Mouse (Mus musculus): ENCODE measurements around the gene Khnyn. TPM values are rescaled to one million over a fixed set of nuclear protein-coding genes. Genes with fewer than 3 reads are reported as not detected.
A peak's percentile ranks its signal among the peaks of the same experiment; 100 is the strongest.

Khnyn gene
- polyA plus RNA-seq, 1 experiment = 10.0 TPM

- H3K4me2 ChIP-seq (ENCODE audit: low read depth) = no peak overlapping the region
- no peaks in the 10 kb centered on the region for H3K36me3 ChIP-seq (ENCODE audit: control insufficient read depth, insufficient read depth)
- H3ac ChIP-seq (ENCODE audit: control insufficient read depth, insufficient read length) = no peak overlapping the region
- no peaks in the 10 kb centered on the region for H3K27me3 ChIP-seq (ENCODE audit: control insufficient read depth, insufficient read depth, insufficient read length)
- TF ChIP-seq SRF (IDR thresholded peaks at IDR 0.05; ENCODE audit: control insufficient read depth, insufficient read length, low read depth) (no peak), MAX (IDR thresholded peaks at IDR 0.05; ENCODE audit: low read depth) (no peak), USF1 (IDR thresholded peaks at IDR 0.05; ENCODE audit: low read depth) (no peak), REST (IDR thresholded peaks at IDR 0.05; ENCODE audit: insufficient read depth, insufficient read length) (no peak), TCF12 (IDR thresholded peaks at IDR 0.05; ENCODE audit: insufficient read depth, poor library complexity, severe bottlenecking) (no peak), MYOG (IDR thresholded peaks at IDR 0.05; ENCODE audit: control insufficient read depth in 1 of 3, insufficient read depth in 1 of 3, insufficient read length in 2 of 3, low read depth in 2 of 3) (peak; percentile 9 to 58 (median 54)), E2F4 (IDR thresholded peaks at IDR 0.05; ENCODE audit: insufficient read depth) (no peak), POLR2A (IDR thresholded peaks at IDR 0.05; ENCODE audit: insufficient read length, low read depth) (no peak), CEBPB (IDR thresholded peaks at IDR 0.05; ENCODE audit: insufficient read depth, poor library complexity, severe bottlenecking) (no peak), TCF3 (IDR thresholded peaks at IDR 0.05; ENCODE audit: insufficient read length, low read depth) (no peak), MYOD1 (IDR thresholded peaks at IDR 0.05; ENCODE audit: control insufficient read depth in 1 of 3, insufficient read length in 2 of 3, low read depth in 2 of 3) (peak in 1 of 3 experiments; percentile 60), POLR2AphosphoS2 (IDR thresholded peaks at IDR 0.05; ENCODE audit: insufficient read length, low read depth) (no peak)
- no peak overlapping the region for H3K4me3 ChIP-seq
- no peaks in the 10 kb centered on the region for H3K79me2 ChIP-seq (ENCODE audit: control insufficient read depth, insufficient read depth)
These were observed 3.8 kb upstream of the Khnyn start for GRCm38 (mm10) chr14:55880982-55881381.

DNA sequence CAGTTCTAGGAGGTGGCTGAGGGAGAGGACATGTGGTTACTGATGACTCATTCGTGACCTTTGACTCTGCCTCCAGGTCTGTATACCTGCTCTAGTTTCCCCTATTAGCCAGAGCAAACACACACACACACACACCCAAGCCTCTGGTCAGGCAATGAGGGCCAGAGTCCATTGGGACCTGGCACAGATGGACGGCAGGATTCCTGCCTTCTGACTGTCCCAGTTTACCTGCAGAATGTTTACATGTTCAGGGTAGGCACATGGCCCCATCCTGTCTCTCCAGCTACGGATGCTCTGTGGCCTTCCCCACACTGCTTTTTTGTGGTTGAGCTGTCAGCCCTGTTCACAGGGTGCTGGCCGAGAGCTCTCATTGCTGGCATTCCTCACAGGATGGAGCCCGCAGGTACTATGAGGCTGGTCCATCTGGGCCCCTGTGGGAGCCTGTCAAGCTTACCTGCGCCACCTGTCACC is 2.5 kb upstream of the Khnyn start:
- Histone ChIP-seq H3K79me2 (ENCODE audit: control insufficient read depth, insufficient read depth) (no peaks in the 10 kb centered on the region), H3K4me3 (no peak overlapping the region), H3K36me3 (ENCODE audit: control insufficient read depth, insufficient read depth) (no peaks in the 10 kb centered on the region), H3K27me3 (ENCODE audit: control insufficient read depth, insufficient read depth, insufficient read length) (no peaks in the 10 kb centered on the region), H3ac (ENCODE audit: control insufficient read depth, insufficient read length) (no peak overlapping the region), H3K4me2 (ENCODE audit: low read depth) (no peak overlapping the region)
- TF ChIP-seq POLR2A (IDR thresholded peaks at IDR 0.05; ENCODE audit: insufficient read length, low read depth) (no peak), MYOD1 (IDR thresholded peaks at IDR 0.05; ENCODE audit: control insufficient read depth in 1 of 3, insufficient read length in 2 of 3, low read depth in 2 of 3) (no peak), TCF12 (IDR thresholded peaks at IDR 0.05; ENCODE audit: insufficient read depth, poor library complexity, severe bottlenecking) (no peak), SRF (IDR thresholded peaks at IDR 0.05; ENCODE audit: control insufficient read depth, insufficient read length, low read depth) (no peak), CEBPB (IDR thresholded peaks at IDR 0.05; ENCODE audit: insufficient read depth, poor library complexity, severe bottlenecking) (no peak), MYOG (IDR thresholded peaks at IDR 0.05; ENCODE audit: control insufficient read depth in 1 of 3, insufficient read depth in 1 of 3, insufficient read length in 2 of 3, low read depth in 2 of 3) (no peak), MAX (IDR thresholded peaks at IDR 0.05; ENCODE audit: low read depth) (no peak), TCF3 (IDR thresholded peaks at IDR 0.05; ENCODE audit: insufficient read length, low read depth) (no peak), POLR2AphosphoS2 (IDR thresholded peaks at IDR 0.05; ENCODE audit: insufficient read length, low read depth) (no peak), USF1 (IDR thresholded peaks at IDR 0.05; ENCODE audit: low read depth) (no peak)

- no peak overlapping the region for H3K4me2 ChIP-seq (ENCODE audit: low read depth)
- H3K4me3 ChIP-seq = no peak overlapping the region
- H3K36me3 ChIP-seq (ENCODE audit: control insufficient read depth, insufficient read depth) = peaks cover 8% of the 10 kb centered on the region
- TF ChIP-seq POLR2A (IDR thresholded peaks at IDR 0.05; ENCODE audit: insufficient read length, low read depth) = no peak
- no peak for TF ChIP-seq MYOD1 (IDR thresholded peaks at IDR 0.05; ENCODE audit: control insufficient read depth in 1 of 3, insufficient read length in 2 of 3, low read depth in 2 of 3)
- TF ChIP-seq MAX (IDR thresholded peaks at IDR 0.05; ENCODE audit: low read depth) = no peak
- TF ChIP-seq MYOG (IDR thresholded peaks at IDR 0.05; ENCODE audit: control insufficient read depth in 1 of 3, insufficient read depth in 1 of 3, insufficient read length in 2 of 3, low read depth in 2 of 3) = no peak
- TF ChIP-seq POLR2AphosphoS2 (IDR thresholded peaks at IDR 0.05; ENCODE audit: insufficient read length, low read depth) = no peak
- H3K27me3 ChIP-seq (ENCODE audit: control insufficient read depth, insufficient read depth, insufficient read length) = no peaks in the 10 kb centered on the region
- H3ac ChIP-seq (ENCODE audit: control insufficient read depth, insufficient read length) = no peak overlapping the region
- H3K79me2 ChIP-seq (ENCODE audit: control insufficient read depth, insufficient read depth) = no peaks in the 10 kb centered on the region
These were observed 1.5 kb upstream of the Khnyn start for GRCm38 (mm10) chr14:55883149-55883661.

GRCm38 (mm10) chr14:55883663-55884062 is 1.1 kb upstream of the Khnyn start:
- no peak overlapping the region for H3K4me2 ChIP-seq (ENCODE audit: low read depth)
- H3K4me3 ChIP-seq = no peak overlapping the region
- no peaks in the 10 kb centered on the region for H3K27me3 ChIP-seq (ENCODE audit: control insufficient read depth, insufficient read depth, insufficient read length)
- peaks cover 13% of the 10 kb centered on the region for H3K36me3 ChIP-seq (ENCODE audit: control insufficient read depth, insufficient read depth)
- no peak for TF ChIP-seq POLR2AphosphoS2 (IDR thresholded peaks at IDR 0.05; ENCODE audit: insufficient read length, low read depth)
- TF ChIP-seq POLR2A (IDR thresholded peaks at IDR 0.05; ENCODE audit: insufficient read length, low read depth) = no peak
- TF ChIP-seq MYOD1 (IDR thresholded peaks at IDR 0.05; ENCODE audit: control insufficient read depth in 1 of 3, insufficient read length in 2 of 3, low read depth in 2 of 3) = no peak
- TF ChIP-seq REST (IDR thresholded peaks at IDR 0.05; ENCODE audit: insufficient read depth, insufficient read length) = no peak
- H3ac ChIP-seq (ENCODE audit: control insufficient read depth, insufficient read length) = no peak overlapping the region
- H3K79me2 ChIP-seq (ENCODE audit: control insufficient read depth, insufficient read depth) = no peaks in the 10 kb centered on the region

GRCm38 (mm10) chr14:55884166-55884565 is 581 bp upstream of the Khnyn start, which contains the start of gene Cbln3:
TSS of gene Cbln3 (minus strand) at chr14:55884392.
- H3K79me2 ChIP-seq (ENCODE audit: control insufficient read depth, insufficient read depth) = no peaks in the 10 kb centered on the region
- H3K36me3 ChIP-seq (ENCODE audit: control insufficient read depth, insufficient read depth) = peaks cover 18% of the 10 kb centered on the region
- H3ac ChIP-seq (ENCODE audit: control insufficient read depth, insufficient read length) = peak within 1 kb of the TSS; percentile 67
- no peaks in the 10 kb centered on the region for H3K27me3 ChIP-seq (ENCODE audit: control insufficient read depth, insufficient read depth, insufficient read length)
- peak within 1 kb of the TSS; percentile 81 for H3K4me2 ChIP-seq (ENCODE audit: low read depth)
- peak within 1 kb of the TSS; percentile 86 for H3K4me3 ChIP-seq
- TF ChIP-seq SRF (IDR thresholded peaks at IDR 0.05; ENCODE audit: control insufficient read depth, insufficient read length, low read depth) = no peak
- TF ChIP-seq TCF3 (IDR thresholded peaks at IDR 0.05; ENCODE audit: insufficient read length, low read depth) = no peak
- no peak for TF ChIP-seq REST (IDR thresholded peaks at IDR 0.05; ENCODE audit: insufficient read depth, insufficient read length)
- no peak for TF ChIP-seq MYOG (IDR thresholded peaks at IDR 0.05; ENCODE audit: control insufficient read depth in 1 of 3, insufficient read depth in 1 of 3, insufficient read length in 2 of 3, low read depth in 2 of 3)
- no peak for TF ChIP-seq TCF12 (IDR thresholded peaks at IDR 0.05; ENCODE audit: insufficient read depth, poor library complexity, severe bottlenecking)
- TF ChIP-seq CEBPB (IDR thresholded peaks at IDR 0.05; ENCODE audit: insufficient read depth, poor library complexity, severe bottlenecking) = no peak
- TF ChIP-seq POLR2A (IDR thresholded peaks at IDR 0.05; ENCODE audit: insufficient read length, low read depth) = no peak
- no peak for TF ChIP-seq MAX (IDR thresholded peaks at IDR 0.05; ENCODE audit: low read depth)
- no peak for TF ChIP-seq E2F4 (IDR thresholded peaks at IDR 0.05; ENCODE audit: insufficient read depth)
- TF ChIP-seq MYOD1 (IDR thresholded peaks at IDR 0.05; ENCODE audit: control insufficient read depth in 1 of 3, insufficient read length in 2 of 3, low read depth in 2 of 3) = no peak
- no peak for TF ChIP-seq POLR2AphosphoS2 (IDR thresholded peaks at IDR 0.05; ENCODE audit: insufficient read length, low read depth)
- TF ChIP-seq USF1 (IDR thresholded peaks at IDR 0.05; ENCODE audit: low read depth) = no peak

Measured in myocyte (in vitro differentiated cells).